Mouse (Mus musculus) adrenal gland, postnatal 10 days (tissue): Measurements from ENCODE around the gene Ifitm6. TPM values are rescaled to one million over a fixed set of nuclear protein-coding genes. Genes with fewer than 3 reads are reported as not detected.
"Not testable (repeated sequence)": the region's sequence is repeated elsewhere in the genome, so short reads cannot be mapped to it uniquely, and the experiment has no call there.

Source experiments
- DNase-seq: peaks from one replicate; pipeline ENCODE4 v3.0.0; 2021; ENCODE audit warnings: mixed read lengths
- total RNA-seq, 2 experiments: library from RNA; stranded (reverse); gene quantifications; 2 replicates each; pipeline ENCODE4 v1.2.3; 2021

Gene Ifitm6
- total RNA-seq, 2 experiments from 2014 or later: 1.7 to 3.2 TPM

GRCm38 (mm10) chr7:141041661-141042060 lies 23.9 kb upstream of the Ifitm6 start:
- peak; percentile 81 for DNase-seq

- DNase-seq: no peak
Measured at GRCm38 (mm10) chr7:141040867-141041606, 23.3 kb upstream of the Ifitm6 start.

- DNase-seq: no peak
Measured at GRCm38 (mm10) chr7:141039386-141040107, 21.8 kb upstream of the Ifitm6 start.

- no peak for DNase-seq
Measured at GRCm38 (mm10) chr7:141038090-141039032, 20.6 kb upstream of the Ifitm6 start.

GRCm38 (mm10) chr7:141036624-141037023 lies 18.9 kb upstream of the Ifitm6 start:
- DNase-seq: not testable (repeated sequence)

GRCm38 (mm10) chr7:141032458-141033167 lies 14.9 kb upstream of the Ifitm6 start:
- DNase-seq: no peak

GRCm38 (mm10) chr7:141030390-141030789 lies 12.7 kb upstream of the Ifitm6 start:
- no peak for DNase-seq

GRCm38 (mm10) chr7:141028831-141029230 lies 11.1 kb upstream of the Ifitm6 start, which contains the start of gene Gm17387:
Gene Gm17387, plus strand, starts transcription at chr7:141029131.
- DNase-seq: no peak

GRCm38 (mm10) chr7:141026740-141027098 lies 9.0 kb upstream of the Ifitm6 start:
- no peak for DNase-seq

GRCm38 (mm10) chr7:141026097-141026739 lies 8.5 kb upstream of the Ifitm6 start:
- no peak for DNase-seq

- DNase-seq: no peak
Measured at GRCm38 (mm10) chr7:141024865-141025838, 7.4 kb upstream of the Ifitm6 start.

GRCm38 (mm10) chr7:141021489-141022449 lies 4.0 kb upstream of the Ifitm6 start:
- DNase-seq: no peak

GRCm38 (mm10) chr7:141019028-141019427 lies 1.3 kb upstream of the Ifitm6 start:
- no peak for DNase-seq

GRCm38 (mm10) chr7:141016707-141017697 lies 722 bp downstream of the Ifitm6 start:
- DNase-seq: no peak

- no peak for DNase-seq
Measured at GRCm38 (mm10) chr7:141011238-141011770, 6.4 kb downstream of the Ifitm6 start.

- peak; percentile 69 for DNase-seq
Measured at GRCm38 (mm10) chr7:141010593-141010992, 7.1 kb downstream of the Ifitm6 start, which contains the start of gene Ifitm3. Gene Ifitm3, minus strand, starts transcription at chr7:141010770.

GRCm38 (mm10) chr7:141009665-141010064 lies 8.1 kb downstream of the Ifitm6 start:
- no peak for DNase-seq
